Mouse (Mus musculus): Measurements from ENCODE around the gene Cldn15. TPM values are rescaled to one million over a fixed set of nuclear protein-coding genes. Genes with fewer than 3 reads are reported as not detected.

Cldn15 gene
- total and polyA plus RNA-seq, 3 experiments: 11.2 to 19.7 (median 18.8) TPM

DNA sequence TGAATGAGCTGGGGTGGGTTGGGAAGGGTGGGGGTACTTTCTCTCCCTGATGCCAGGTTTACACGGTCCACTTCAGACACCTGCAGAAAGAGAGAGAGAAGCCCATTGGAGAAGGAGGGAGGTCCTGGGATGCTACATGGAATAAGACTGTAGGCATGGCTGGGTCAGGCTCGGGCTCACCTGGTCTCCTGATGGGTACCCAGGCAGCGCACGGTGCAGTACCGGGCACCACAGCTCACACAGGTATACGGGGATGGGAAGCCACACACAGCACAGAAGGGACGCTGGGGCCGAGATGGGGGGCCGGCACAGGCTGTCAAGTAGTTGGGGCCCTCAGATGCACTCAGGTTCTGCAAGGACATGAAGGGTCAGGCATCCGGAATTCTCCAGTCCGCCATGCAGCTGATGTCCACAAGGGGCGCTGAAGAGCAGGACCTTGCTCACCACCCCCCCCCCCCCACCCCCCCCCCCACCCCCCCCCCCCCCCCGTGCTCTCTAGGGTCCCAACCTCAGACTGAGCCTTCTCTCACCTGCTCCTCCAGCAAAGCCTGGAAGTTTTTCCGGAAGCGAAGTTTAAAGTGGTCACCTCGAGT, 16.0 kb downstream of the Cldn15 start:
- DNase-seq: peak; percentile 43

DNA sequence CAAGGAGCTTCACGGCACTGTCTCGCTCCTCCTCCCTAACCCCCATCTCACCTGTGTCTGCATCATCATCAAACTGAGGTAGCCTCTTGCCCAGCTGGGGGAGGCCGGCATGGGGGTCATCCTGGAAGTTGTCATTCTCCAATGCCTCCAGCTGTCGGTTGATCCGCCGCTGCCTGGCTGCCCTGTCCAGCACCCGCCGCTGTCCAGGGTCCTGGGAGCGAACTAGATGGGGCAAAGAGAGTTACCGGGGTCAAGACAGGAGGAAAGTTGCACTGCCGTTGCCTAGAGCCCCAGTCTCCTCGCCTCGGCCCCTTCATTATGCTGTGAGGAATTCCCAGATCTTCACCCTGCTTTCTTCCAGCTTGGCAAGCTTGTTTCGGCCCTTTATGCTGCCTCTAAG, 18.4 kb downstream of the Cldn15 start:
- DNase-seq: no peak

DNA sequence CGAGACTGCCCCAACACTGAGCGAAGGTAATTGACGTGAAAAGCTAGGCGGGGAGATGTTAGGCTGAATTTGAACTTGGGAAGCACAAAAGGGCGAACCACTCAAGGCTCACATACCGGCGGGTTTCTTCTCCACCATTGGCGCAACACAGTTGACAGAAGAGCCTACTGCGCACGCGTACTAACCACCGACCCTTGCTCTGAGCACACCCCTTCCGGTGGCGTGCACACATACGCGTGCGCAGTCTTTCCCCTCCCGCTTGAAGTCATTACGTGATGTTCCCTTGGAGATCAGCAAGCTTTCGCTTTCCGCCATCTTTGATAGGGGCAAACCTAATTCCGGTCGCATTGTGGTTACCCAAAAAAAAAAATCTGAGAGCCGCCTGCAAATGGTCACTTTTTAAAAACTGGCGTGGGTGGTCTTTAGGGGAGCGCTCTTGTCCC, 20.3 kb downstream of the Cldn15 start, which contains the start of gene Plod3:
TSS of gene Plod3 (plus strand) at position 325 of the 443 bp plus-strand sequence.
- DNase-seq: peak; percentile 95

DNA sequence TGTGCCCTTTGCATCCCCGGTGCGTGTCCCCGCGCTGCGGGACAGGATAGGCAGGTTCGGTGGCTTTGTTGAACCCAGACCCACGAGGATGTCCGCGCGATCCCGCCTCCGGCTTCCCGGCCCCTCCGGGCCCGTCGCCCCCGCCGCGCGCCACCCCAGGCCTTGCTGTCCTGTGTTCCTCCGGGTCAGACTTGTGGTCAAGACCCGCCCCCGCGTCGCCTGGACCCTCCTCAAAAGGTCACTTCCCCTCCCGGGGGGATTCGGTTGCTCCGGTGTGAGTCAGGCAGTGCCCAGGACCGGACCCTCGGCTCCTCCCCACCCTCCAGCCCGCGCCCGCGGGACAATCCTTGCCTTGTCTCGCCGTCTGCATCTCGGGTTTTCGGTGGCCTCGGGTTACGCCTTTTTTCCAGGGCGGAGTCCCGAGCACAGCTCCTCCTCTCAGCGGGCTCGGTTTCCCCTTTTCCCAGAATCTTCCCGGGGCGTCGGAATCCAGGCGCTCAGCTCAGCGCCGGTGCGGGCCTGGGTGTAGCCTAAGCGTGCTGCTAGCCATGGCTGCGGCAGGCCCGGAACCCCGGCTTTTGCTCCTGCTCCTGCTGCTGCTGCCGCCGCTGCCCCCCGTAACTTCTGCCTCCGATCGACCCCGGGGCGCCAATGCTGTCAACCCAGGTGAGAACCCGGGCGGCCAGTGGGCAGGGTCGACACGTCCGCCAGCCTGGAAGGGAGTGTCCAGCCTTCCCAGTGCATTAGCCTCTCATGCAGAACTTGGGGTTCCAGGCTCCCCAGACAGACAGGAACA, 20.9 kb downstream of the Cldn15 start:
- DNase-seq: peak; percentile 90

DNA sequence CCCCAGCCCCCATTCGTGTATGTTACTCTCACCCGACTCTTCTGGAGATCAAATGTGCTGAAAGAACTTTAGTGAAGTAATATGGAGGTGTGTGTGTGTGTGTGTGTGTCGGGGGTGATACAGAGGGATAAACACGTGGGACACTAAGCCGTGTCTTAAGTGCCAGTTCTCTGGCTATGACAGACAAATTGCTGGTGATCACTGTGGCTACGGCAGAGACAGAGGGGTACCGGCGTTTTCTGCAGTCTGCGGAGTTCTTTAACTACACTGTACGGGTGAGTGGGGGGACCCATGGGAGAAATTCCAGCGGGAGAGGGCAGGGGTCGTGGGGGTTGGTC, 21.5 kb downstream of the Cldn15 start, which contains the start of gene Znhit1:
TSS of gene Znhit1 (minus strand) at position 88 of the 338 bp plus-strand sequence.
- DNase-seq: no peak

DNA sequence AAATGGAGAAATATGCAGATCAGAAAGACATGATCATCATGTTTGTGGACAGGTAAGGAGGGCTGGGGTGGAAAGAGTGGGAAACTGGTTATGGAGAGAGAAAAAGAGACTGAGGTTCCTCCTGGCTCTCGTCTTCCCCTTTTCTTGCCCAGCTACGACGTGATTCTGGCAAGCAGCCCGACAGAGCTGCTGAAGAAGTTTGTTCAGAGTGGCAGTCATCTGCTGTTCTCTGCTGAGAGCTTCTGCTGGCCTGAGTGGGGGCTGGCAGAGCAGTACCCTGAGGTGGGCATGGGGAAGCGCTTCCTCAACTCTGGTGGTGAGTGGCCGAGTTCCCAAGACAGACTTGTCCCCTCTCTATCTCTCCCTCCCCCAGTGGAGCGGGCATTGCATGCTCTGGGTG, 22.0 kb downstream of the Cldn15 start:
- DNase-seq: no peak

DNA sequence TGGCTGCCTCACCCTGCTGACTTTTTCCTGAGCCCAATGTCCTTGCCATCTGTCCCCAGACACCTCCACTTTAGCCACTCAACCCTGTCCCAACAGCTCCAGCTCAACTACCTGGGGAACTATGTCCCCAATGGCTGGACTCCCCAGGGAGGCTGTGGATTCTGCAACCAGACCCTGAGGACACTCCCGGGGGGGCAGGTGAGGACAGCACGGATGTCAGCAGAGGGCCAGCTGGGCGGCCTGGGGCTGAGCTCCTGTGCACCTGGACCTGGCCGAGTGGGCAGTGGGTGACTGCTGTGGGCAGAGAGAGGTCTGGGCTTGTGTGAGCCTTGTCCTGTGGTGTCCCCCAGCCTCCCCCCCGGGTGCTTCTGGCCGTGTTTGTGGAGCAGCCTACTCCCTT, 23.4 kb downstream of the Cldn15 start:
- DNase-seq: no peak

DNA sequence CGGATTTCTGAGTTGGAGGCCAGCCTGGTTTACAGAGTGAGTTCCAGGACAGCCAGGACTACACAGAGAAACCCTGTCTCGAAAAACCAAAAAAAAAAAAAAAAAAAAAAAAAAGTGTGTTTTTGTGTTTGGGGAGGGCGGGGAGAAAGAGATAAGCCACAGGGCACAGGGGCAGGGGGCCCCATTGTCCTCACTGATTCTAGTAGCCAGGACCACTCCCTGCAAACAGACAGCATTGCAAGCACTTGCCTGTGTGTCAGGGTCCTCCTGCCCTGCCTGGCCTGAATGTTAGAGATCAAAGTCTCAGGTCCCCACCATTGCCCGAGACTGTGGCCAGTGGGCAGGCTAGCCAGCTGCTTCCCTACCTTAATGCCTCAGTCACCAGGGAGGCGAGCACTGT, 33.0 kb downstream of the Cldn15 start:
- no peak for DNase-seq

DNA sequence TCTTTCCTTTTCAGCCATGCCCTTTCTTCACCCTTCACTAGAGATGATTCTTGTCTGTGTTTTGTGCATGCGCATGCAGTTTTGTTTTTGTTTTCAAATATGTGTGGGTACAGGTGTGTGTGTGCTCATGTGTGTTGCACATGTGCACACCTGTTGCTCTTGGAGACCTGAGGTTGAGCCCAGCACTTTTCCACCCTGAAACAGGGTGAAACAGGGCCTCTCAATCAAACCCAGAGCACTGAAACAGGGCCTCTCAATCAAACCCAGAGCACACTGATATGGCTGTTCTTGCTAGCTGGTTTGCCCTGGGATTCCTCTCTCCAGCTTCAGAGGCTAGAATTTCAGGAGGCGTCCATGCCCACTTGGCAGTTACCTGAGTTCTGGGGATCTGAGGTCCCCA, 34.2 kb downstream of the Cldn15 start:
- no peak for DNase-seq

DNA sequence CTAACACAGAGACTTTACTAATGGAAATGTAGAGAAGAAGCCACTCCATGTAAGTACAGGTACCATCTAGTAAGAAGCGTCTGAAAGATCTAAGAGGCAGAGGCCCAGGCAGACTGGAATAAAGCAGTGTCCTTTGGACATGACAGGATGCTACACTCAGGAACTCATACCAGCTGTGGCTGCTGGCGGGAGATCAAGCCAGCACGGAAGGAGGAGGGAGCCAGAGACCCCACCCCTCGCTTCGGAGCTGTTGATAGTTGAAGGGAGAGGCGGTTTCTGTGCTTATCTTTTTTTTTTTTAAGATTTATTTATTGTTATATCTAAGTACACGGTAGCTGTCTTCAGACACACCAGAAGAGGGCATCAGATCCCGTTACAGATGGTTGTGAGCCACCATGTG, 40.9 kb downstream of the Cldn15 start:
- DNase-seq: no peak

DNA sequence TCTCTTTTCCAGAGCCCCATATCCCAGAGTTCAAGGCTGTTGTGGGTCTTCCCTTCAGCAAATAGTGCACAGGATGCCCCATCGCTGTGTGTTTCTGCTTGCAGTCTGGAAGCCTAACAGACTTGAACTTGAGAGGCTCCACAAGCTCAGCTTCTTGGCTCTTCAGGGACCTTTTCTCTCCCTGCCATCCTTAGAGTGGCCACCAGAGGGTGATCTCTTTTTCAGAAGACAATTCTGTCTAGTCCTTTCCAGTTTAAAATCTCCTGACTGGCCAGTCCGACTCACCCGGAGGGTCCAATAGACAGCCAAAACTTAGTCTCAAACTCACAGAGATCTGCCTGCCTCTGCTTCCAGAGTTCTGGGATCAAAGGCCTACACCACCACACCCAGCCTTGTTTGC, 43.6 kb downstream of the Cldn15 start:
- peak; percentile 60 for DNase-seq

DNA sequence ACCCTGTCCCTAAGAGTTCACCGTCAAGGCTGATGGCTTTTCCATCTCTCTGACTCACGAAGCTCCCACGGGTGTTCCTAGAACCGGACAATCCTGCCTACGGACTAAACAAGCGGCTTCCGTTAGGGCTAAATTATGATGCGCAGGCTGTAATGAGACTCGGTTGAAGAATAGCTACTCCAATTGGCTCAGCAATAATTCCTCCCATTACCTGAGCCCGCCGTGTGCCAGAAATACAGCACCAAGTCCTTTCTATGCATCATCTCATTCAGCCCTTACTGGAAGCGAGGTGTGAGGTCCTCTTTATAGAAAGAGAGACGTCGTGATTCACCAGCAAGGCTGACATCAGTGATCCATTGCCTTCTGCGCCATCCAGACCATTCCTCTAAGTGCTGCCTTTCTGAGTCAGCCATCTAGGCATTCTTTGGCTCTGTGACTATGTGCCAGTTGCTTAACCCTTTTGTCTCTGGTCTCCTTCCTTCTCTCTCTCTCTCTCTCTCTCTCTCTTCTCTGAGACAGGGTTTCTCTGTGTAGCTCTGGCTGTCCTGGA, 46.1 kb downstream of the Cldn15 start:
- peak; percentile 77 for DNase-seq

DNA sequence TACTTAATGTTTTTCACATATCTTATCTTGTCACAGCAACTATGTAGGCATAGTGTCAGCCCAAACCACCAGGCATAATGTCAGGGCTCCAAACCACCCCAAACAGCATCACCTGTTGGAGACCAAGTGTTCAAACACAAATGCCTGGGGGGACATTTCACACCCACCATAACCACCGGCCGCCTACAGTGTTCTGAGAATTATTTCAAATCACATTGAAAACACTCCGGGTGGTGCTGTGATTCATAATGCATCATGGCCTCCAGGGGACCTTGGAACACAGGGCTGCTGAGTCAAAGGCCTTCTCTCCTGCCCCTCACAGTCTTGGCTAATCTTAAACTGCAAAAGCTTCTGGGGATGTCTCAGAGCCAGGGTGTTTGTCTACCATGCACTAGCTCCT, 49.5 kb downstream of the Cldn15 start:
- peak; percentile 83 for DNase-seq

DNA sequence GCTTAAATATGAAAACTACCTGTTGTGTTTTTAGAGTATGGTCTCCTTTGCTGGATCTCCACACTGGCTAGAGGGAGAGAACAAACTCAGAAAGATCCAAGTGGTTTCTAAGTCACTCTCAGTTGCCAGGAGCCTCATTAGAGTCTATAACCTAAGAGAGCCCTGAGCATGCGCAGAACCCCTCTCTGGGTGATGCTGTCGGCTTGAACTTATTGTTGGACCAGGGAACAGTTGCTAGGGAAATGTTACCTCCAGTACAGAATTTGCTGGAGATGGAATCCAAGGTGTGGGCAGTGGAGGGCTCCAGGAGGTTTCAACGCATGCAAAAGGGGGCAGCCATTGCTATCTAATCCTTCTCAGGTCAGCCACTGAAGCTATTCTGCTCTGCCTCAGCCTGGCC, 57.9 kb downstream of the Cldn15 start:
- DNase-seq: no peak

DNA sequence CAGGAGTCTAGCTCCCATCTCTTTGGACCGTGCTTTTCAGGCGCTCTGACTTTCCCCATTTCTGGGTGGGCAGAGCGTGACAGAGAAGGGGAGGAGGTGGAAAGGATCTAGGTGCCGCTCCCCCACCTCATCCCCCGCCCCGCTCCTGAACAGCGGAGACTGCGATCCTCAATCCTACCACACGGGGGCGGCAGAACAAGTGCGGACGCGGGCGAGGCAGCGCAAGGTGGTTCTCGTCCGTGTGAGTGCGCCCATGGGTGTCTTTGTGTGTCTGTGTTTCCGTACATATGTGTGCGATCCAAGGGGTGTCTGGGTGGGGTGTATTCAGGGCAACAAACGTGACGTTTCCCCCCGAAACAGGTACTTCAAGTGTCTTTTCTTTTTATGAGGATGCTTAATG, 58.7 kb downstream of the Cldn15 start:
- DNase-seq: peak; percentile 76

Small RNAs within 50 kb of the gene (microRNA-seq; reads per million reads assigned to microRNA genes)
- gene Mir702: 24.2 to 48.8 reads per million in 2 experiments

Other genes starting within 250 kb of the Cldn15 start
- not detected for gene Col26a1, start 83.4 kb upstream of the Cldn15 start, total RNA-seq (2021)
- 0.20 and 0.26 TPM in 2 replicates for gene Col26a1, start 83.4 kb upstream of the Cldn15 start, polyA plus RNA-seq (2012; rRNA removed)
- 10 to 100 TPM; 29.0 to 42.0 TPM for gene Ift22, start 58.5 kb upstream of the Cldn15 start, total RNA-seq (2021)
- 6.8 and 7.7 TPM in 2 replicates for gene Ift22, start 58.5 kb upstream of the Cldn15 start, polyA plus RNA-seq (2012; rRNA removed)
- 100 to 1,000 TPM; 143 to 225 TPM for gene Fis1, start 13.3 kb upstream of the Cldn15 start, total RNA-seq (2021)
- gene Fis1, start 13.3 kb upstream of the Cldn15 start, polyA plus RNA-seq (2012; rRNA removed): 136 and 184 TPM in 2 replicates
- gene Plod3, start 20.4 kb downstream of the Cldn15 start, total RNA-seq (2021): 10 to 100 TPM; 68.5 to 74.3 TPM
- gene Plod3, start 20.4 kb downstream of the Cldn15 start, polyA plus RNA-seq (2012; rRNA removed): 75.6 and 86.3 TPM in 2 replicates
- gene Znhit1, start 21.4 kb downstream of the Cldn15 start, total RNA-seq (2021): 100 to 1,000 TPM; 102 to 109 TPM
- 151 and 155 TPM in 2 replicates for gene Znhit1, start 21.4 kb downstream of the Cldn15 start, polyA plus RNA-seq (2012; rRNA removed)
- 10 to 100 TPM; 10.1 to 51.2 TPM for gene Vgf, start 59.8 kb downstream of the Cldn15 start, total RNA-seq (2021)
- 5.3 and 7.0 TPM in 2 replicates for gene Vgf, start 59.8 kb downstream of the Cldn15 start, polyA plus RNA-seq (2012; rRNA removed)
- gene Ap1s1, start 79.5 kb downstream of the Cldn15 start, total RNA-seq (2021): 100 to 1,000 TPM in 1 of 2 experiments, 10 to 100 TPM in 1; 75.4 to 114 TPM
- 46.5 and 56.7 TPM in 2 replicates for gene Ap1s1, start 79.5 kb downstream of the Cldn15 start, polyA plus RNA-seq (2012; rRNA removed)
- 1 to 10 TPM; 3.9 to 5.3 TPM for gene Serpine1, start 105.7 kb downstream of the Cldn15 start, total RNA-seq (2021)
- 1.3 and 2.1 TPM in 2 replicates for gene Serpine1, start 105.7 kb downstream of the Cldn15 start, polyA plus RNA-seq (2012; rRNA removed)
- 10 to 100 TPM; 37.1 to 47.0 TPM for gene Trim56, start 149.6 kb downstream of the Cldn15 start, total RNA-seq (2021)
- 13.3 and 19.6 TPM in 2 replicates for gene Trim56, start 149.6 kb downstream of the Cldn15 start, polyA plus RNA-seq (2012; rRNA removed)
- not detected for gene Muc3, start 182.7 kb downstream of the Cldn15 start, total RNA-seq (2021)
- gene Muc3, start 182.7 kb downstream of the Cldn15 start, polyA plus RNA-seq (2012; rRNA removed): not detected in 2 replicates
- under 1 TPM in 1 of 2 experiments, not detected in 1; 0.14 TPM for gene Muc3a, start 245.8 kb downstream of the Cldn15 start, total RNA-seq (2021)
- 0.30 and 0.63 TPM in 2 replicates for gene Muc3a, start 245.8 kb downstream of the Cldn15 start, polyA plus RNA-seq (2012; rRNA removed)